Mouse (Mus musculus): ENCODE measurements around the gene Pigf.

DNA sequence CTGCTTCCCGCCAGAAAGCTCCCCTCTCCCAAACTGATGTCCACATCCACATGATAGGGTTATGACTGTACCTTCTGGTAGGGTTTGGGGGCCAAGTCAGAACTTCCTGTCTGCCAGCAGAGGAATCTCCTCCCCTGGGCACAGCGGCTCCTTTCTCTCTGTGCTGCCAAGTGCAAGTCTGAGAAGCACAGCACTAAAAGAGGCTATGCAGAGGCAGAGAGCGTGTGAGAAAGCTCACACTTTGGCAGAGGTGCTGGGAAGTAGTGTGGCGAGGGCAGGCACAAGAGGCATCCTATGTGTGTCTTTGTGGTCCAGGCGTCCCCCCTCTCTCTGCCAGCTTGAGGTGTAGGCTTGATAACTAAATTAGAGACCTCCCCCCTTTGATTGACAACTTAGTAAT lies 54.2 kb downstream of the Pigf start:
- TF ChIP-seq POLR2A (IDR thresholded peaks at IDR 0.05; ENCODE audit: insufficient read length, low read depth) (no peak), POLR2AphosphoS2 (IDR thresholded peaks at IDR 0.05; ENCODE audit: insufficient read length, low read depth) (no peak)

Measured in myocyte (in vitro differentiated cells).